Mouse (Mus musculus): Measurements from ENCODE around the gene Nup107. TPM values are rescaled to one million over a fixed set of nuclear protein-coding genes. Genes with fewer than 3 reads are reported as not detected.

Nup107 gene
- polyA plus RNA-seq, 1 experiment, result 15.0 TPM

GRCm38 (mm10) chr10:117752851-117753647 lies 39.5 kb downstream of the Nup107 start:
- Histone ChIP-seq H3K27ac (ENCODE audit: insufficient read depth, low read length) (no peak overlapping the region), H3K4me1 (ENCODE audit: control insufficient read depth, insufficient read depth, low read length) (no peaks in the 10 kb centered on the region), H3K27me3 (ENCODE audit: control insufficient read depth, insufficient read depth, low read length) (no peaks in the 10 kb centered on the region), H3K4me3 (replicated peaks; ENCODE audit: insufficient read depth, low read depth, low read length) (no peak overlapping the region)
- no peak for DNase-seq
- WGBS, result 89% methylated on average over 5 of the region's 5 CpGs
- TF ChIP-seq POLR2A (IDR thresholded peaks at IDR 0.05; ENCODE audit: borderline replicate concordance, insufficient read depth, low read length), result no peak
- no peak for TF ChIP-seq CTCF (IDR thresholded peaks at IDR 0.05; ENCODE audit: borderline replicate concordance, insufficient read depth, low read depth, low read length)

GRCm38 (mm10) chr10:117752304-117752821 lies 40.1 kb downstream of the Nup107 start:
- no peak for TF ChIP-seq CTCF (IDR thresholded peaks at IDR 0.05; ENCODE audit: borderline replicate concordance, insufficient read depth, low read depth, low read length)
- no peak for TF ChIP-seq POLR2A (IDR thresholded peaks at IDR 0.05; ENCODE audit: borderline replicate concordance, insufficient read depth, low read length)

GRCm38 (mm10) chr10:117751744-117752143 lies 40.8 kb downstream of the Nup107 start:
- no peaks in the 10 kb centered on the region for H3K4me1 ChIP-seq (ENCODE audit: control insufficient read depth, insufficient read depth, low read length)
- H3K27ac ChIP-seq (ENCODE audit: insufficient read depth, low read length), result no peak overlapping the region
- TF ChIP-seq POLR2A (IDR thresholded peaks at IDR 0.05; ENCODE audit: borderline replicate concordance, insufficient read depth, low read length), result no peak
- TF ChIP-seq CTCF (IDR thresholded peaks at IDR 0.05; ENCODE audit: borderline replicate concordance, insufficient read depth, low read depth, low read length), result no peak
- 94% methylated on average over 6 of the region's 6 CpGs for WGBS
- H3K27me3 ChIP-seq (ENCODE audit: control insufficient read depth, insufficient read depth, low read length), result no peaks in the 10 kb centered on the region
- no peak overlapping the region for H3K4me3 ChIP-seq (replicated peaks; ENCODE audit: insufficient read depth, low read depth, low read length)
- no peak for DNase-seq

More at GRCm38 (mm10) chr10:117752304-117752821, 40.1 kb downstream of the Nup107 start:
- 97% methylated on average over 7 of the region's 7 CpGs for WGBS
- Histone ChIP-seq H3K27ac (ENCODE audit: insufficient read depth, low read length) (no peak overlapping the region), H3K27me3 (ENCODE audit: control insufficient read depth, insufficient read depth, low read length) (no peaks in the 10 kb centered on the region), H3K4me1 (ENCODE audit: control insufficient read depth, insufficient read depth, low read length) (no peaks in the 10 kb centered on the region), H3K4me3 (replicated peaks; ENCODE audit: insufficient read depth, low read depth, low read length) (no peak overlapping the region)
- DNase-seq, result no peak

- WGBS, result 94% methylated on average over 14 of the region's 14 CpGs
- Histone ChIP-seq H3K27me3 (ENCODE audit: control insufficient read depth, insufficient read depth, low read length) (no peaks in the 10 kb centered on the region), H3K4me1 (ENCODE audit: control insufficient read depth, insufficient read depth, low read length) (no peaks in the 10 kb centered on the region), H3K4me3 (replicated peaks; ENCODE audit: insufficient read depth, low read depth, low read length) (no peak overlapping the region), H3K27ac (ENCODE audit: insufficient read depth, low read length) (no peak overlapping the region)
- no peak for DNase-seq
- TF ChIP-seq POLR2A (IDR thresholded peaks at IDR 0.05; ENCODE audit: borderline replicate concordance, insufficient read depth, low read length) (no peak), CTCF (IDR thresholded peaks at IDR 0.05; ENCODE audit: borderline replicate concordance, insufficient read depth, low read depth, low read length) (no peak)
These were observed 41.3 kb downstream of the Nup107 start for GRCm38 (mm10) chr10:117751282-117751610.

- WGBS, result 98% methylated on average over 5 of the region's 5 CpGs
These were observed 41.8 kb downstream of the Nup107 start for GRCm38 (mm10) chr10:117750529-117751281.

GRCm38 (mm10) chr10:117749787-117750343 lies 42.6 kb downstream of the Nup107 start:
- TF ChIP-seq CTCF (IDR thresholded peaks at IDR 0.05; ENCODE audit: borderline replicate concordance, insufficient read depth, low read depth, low read length) (no peak), POLR2A (IDR thresholded peaks at IDR 0.05; ENCODE audit: borderline replicate concordance, insufficient read depth, low read length) (no peak)
- Histone ChIP-seq H3K27ac (ENCODE audit: insufficient read depth, low read length) (no peak overlapping the region), H3K4me1 (ENCODE audit: control insufficient read depth, insufficient read depth, low read length) (no peaks in the 10 kb centered on the region), H3K27me3 (ENCODE audit: control insufficient read depth, insufficient read depth, low read length) (no peaks in the 10 kb centered on the region), H3K4me3 (replicated peaks; ENCODE audit: insufficient read depth, low read depth, low read length) (no peak overlapping the region)
- DNase-seq, result no peak
- WGBS, result 93% methylated on average over 14 of the region's 14 CpGs

More at GRCm38 (mm10) chr10:117750529-117751281, 41.8 kb downstream of the Nup107 start:
- no peak overlapping the region for H3K4me3 ChIP-seq (replicated peaks; ENCODE audit: insufficient read depth, low read depth, low read length)
- no peak overlapping the region for H3K27ac ChIP-seq (ENCODE audit: insufficient read depth, low read length)
- TF ChIP-seq POLR2A (IDR thresholded peaks at IDR 0.05; ENCODE audit: borderline replicate concordance, insufficient read depth, low read length) (no peak), CTCF (IDR thresholded peaks at IDR 0.05; ENCODE audit: borderline replicate concordance, insufficient read depth, low read depth, low read length) (no peak)
- no peak for DNase-seq
- H3K4me1 ChIP-seq (ENCODE audit: control insufficient read depth, insufficient read depth, low read length), result no peaks in the 10 kb centered on the region
- no peaks in the 10 kb centered on the region for H3K27me3 ChIP-seq (ENCODE audit: control insufficient read depth, insufficient read depth, low read length)

GRCm38 (mm10) chr10:117749050-117749686 lies 43.3 kb downstream of the Nup107 start:
- DNase-seq, result no peak
- TF ChIP-seq POLR2A (IDR thresholded peaks at IDR 0.05; ENCODE audit: borderline replicate concordance, insufficient read depth, low read length), result no peak
- no peak overlapping the region for H3K4me3 ChIP-seq (replicated peaks; ENCODE audit: insufficient read depth, low read depth, low read length)
- peaks cover 3% of the 10 kb centered on the region for H3K4me1 ChIP-seq (ENCODE audit: control insufficient read depth, insufficient read depth, low read length)
- 98% methylated on average over 10 of the region's 10 CpGs for WGBS
- no peaks in the 10 kb centered on the region for H3K27me3 ChIP-seq (ENCODE audit: control insufficient read depth, insufficient read depth, low read length)
- H3K27ac ChIP-seq (ENCODE audit: insufficient read depth, low read length), result no peak overlapping the region

Data from cerebellum, adult 2 months (tissue).